Mouse (Mus musculus) forebrain, embryonic 12.5 days (tissue): ENCODE results near the gene Phgr1. TPM values are rescaled to one million over a fixed set of nuclear protein-coding genes. Genes with fewer than 3 reads are reported as not detected.

Experiments used
- ATAC-seq: fragments of 200-750 bp; cut with Nextera tagmentation; 2 replicates; pipeline ENCODE4 v1.8.0; 2017; ENCODE audit warnings: moderate TSS enrichment; ENCODE audit not compliant: low FRiP score
- H3K27ac ChIP-seq: fragments of 300-500 bp; sonication (generic); 2 replicates; pipeline ENCODE4 v1.5.1; 2016; ENCODE audit warnings: mild to moderate bottlenecking
- H3K27me3 ChIP-seq: fragments of 300-500 bp; sonication (generic); 2 replicates; pipeline ENCODE4 v1.6.1; 2016; ENCODE audit warnings: mild to moderate bottlenecking
- H3K36me3 ChIP-seq: fragments of 300-500 bp; sonication (generic); replicated peaks from 2 replicates; pipeline ENCODE4 v1.6.1; 2016; ENCODE audit warnings: mild to moderate bottlenecking
- H3K4me1 ChIP-seq: fragments of 300-500 bp; sonication (generic); 2 replicates; pipeline ENCODE4 v1.6.1; 2016
- H3K4me2 ChIP-seq: fragments of 300-500 bp; sonication (generic); 2 replicates; pipeline ENCODE4 v1.6.1; 2016; ENCODE audit warnings: mild to moderate bottlenecking, moderate library complexity
- H3K4me3 ChIP-seq: fragments of 300-500 bp; sonication (generic); replicated peaks from 2 replicates; pipeline ENCODE4 v1.5.1; 2016; ENCODE audit warnings: mild to moderate bottlenecking
- H3K9ac ChIP-seq: fragments of 300-500 bp; sonication (generic); 2 replicates; pipeline ENCODE4 v1.6.1; 2016; ENCODE audit warnings: mild to moderate bottlenecking
- H3K9me3 ChIP-seq: fragments of 300-500 bp; sonication (generic); 2 replicates; pipeline ENCODE4 v1.6.1; 2016
- WGBS: fragments of 180-500 bp; shearing (Covaris S2); methylation state at CpG from one replicate; pipeline ENCODE4 v1.1.7; 2016; 5-methylcytosine and 5-hydroxymethylcytosine counted together
- polyA plus RNA-seq: library from polyadenylated mRNA; unstranded; fragments of >200 nt; fragmentation: Nextera tagmentation; extraction: Ambion mirVana; gene quantifications from 2 replicates; pipeline ENCODE4 v1.2.1, GENCODE M21; 2016

Phgr1 gene
- polyA plus RNA-seq, 1 experiment from 2014 or later = not detected

DNA sequence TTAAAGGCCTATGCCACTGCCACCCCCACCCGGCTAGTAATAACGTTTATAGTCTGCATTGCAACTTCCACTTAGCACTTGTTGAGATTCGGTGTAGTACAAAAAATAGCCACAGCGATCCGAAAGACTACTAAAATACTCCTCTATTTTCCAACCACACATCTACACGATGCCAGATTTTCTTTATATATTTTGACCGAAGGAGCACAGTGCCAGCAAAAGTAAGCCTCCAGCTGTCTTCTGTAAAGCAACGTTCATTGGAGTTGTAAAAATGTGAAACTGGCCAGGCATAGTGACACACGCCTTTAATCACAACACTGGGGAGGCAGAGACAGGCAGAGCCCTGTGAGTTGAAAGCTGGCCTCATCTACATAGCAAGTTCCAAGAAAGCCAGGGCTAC lies 31.4 kb upstream of the Phgr1 start:
- Histone ChIP-seq H3K9ac (no peak overlapping the region), H3K27me3 (peaks cover 38% of the 10 kb centered on the region), H3K9me3 (no peaks in the 10 kb centered on the region), H3K27ac (no peak overlapping the region), H3K36me3 (no peaks in the 10 kb centered on the region), H3K4me3 (no peak overlapping the region), H3K4me2 (no peak overlapping the region), H3K4me1 (peaks cover 9% of the 10 kb centered on the region)
- WGBS = 77% methylated on average over 9 of the region's 9 CpGs
- no peak for ATAC-seq

DNA sequence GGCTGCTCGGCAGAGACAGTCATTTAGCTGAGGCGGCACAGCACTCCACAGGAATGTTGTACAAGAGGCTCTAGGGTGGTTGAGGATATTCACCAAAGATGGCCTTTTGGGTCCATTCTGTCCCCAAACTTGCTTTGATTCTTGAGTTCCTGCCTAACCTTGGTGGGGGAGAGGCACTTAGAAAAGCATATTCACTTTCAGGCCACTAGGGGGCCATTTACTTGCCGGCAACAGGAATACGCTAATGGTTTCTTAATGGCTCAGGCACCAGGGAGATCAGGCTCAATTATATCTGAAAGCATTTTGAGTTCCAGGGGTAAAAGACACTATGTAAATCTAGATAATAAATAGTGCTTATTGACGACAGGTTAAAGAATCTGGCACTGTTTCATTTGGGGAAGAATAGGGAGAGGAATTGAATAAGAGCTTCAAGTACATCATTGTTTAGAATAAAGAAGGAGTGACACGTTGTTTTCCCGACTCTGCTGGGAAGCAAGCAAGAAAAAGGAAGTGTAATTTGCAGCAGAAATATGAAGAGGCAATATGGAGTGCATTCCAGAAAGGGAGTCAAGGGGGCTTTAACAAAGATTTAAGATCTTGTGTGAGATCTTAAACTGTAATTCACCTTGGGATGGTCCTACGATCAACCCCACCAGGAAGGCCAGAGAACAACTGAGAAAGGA lies 29.2 kb upstream of the Phgr1 start:
- no peak for ATAC-seq

DNA sequence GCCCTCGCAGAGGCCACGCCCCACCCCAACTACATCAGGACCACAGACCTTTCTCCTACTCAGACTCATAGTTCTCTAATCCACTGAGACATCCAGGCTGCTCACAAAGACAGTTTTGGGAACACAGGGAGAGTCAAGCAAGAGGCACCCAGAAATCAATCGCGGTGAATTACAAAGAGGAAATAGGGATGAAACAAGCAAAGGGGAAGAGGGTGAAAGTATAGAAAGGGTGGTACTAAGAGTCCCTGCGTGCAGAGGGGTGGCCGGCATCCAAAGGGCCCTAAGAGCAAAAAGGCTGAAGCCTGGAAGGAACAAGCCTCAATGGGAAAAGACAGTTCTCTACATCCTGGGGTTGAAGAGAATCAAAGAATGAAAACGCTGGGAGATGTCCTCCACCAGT lies 27.9 kb upstream of the Phgr1 start:
- Histone ChIP-seq H3K9ac (0 out of 2 replicates have a peak overlapping the region, but pooled peaks have one; percentile 87), H3K4me3 (peak overlapping the region; percentile 94), H3K36me3 (peaks cover 4% of the 10 kb centered on the region; the same call in 1 of the 2 replicates), H3K4me2 (peak overlapping the region; percentile 98), H3K27me3 (peaks cover 41% of the 10 kb centered on the region), H3K4me1 (peaks cover 35% of the 10 kb centered on the region), H3K9me3 (no peaks in the 10 kb centered on the region), H3K27ac (no peak overlapping the region)
- WGBS = 9% methylated on average over 7 of the region's 7 CpGs
- no peak for ATAC-seq

More for the DNA sequence above, 29.2 kb upstream of the Phgr1 start:
- Histone ChIP-seq H3K27ac (no peak overlapping the region), H3K36me3 (no peaks in the 10 kb centered on the region), H3K4me2 (no peak overlapping the region), H3K27me3 (peaks cover 38% of the 10 kb centered on the region), H3K4me1 (peaks cover 24% of the 10 kb centered on the region), H3K9ac (no peak overlapping the region), H3K9me3 (no peaks in the 10 kb centered on the region), H3K4me3 (no peak overlapping the region)
- 25% methylated on average over 8 of the region's 8 CpGs for WGBS

DNA sequence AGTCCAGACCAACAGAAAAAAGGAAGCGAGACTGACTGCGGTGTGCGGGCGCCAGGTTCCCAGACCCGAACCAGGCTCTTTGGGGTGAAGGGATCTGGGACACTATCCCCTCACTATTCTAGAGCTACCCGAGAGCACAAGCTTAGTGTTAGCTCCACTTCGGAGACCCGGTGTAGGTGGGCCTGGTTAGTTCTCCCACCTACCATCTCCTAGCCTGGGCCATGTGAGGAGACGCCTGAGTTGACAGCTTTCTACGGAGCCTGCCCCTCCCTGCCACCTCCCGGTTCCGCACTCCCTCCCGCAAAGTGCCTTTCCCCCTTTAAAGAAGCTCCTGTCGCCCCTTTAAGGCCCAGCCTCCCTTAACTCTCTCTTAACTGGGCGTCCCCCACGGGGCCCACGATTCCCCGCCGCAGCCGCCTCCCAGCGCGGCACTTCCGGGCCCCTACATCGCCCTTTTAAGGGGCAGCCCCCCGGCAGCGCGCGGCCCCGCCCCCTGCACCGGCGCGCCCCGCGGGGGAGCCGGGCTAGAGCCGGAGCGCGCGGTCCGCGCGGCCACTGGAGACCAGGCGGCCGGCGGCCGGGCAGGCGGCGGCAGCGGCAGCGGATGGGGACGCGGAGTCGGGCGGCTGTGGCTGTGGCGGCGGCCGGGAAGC lies 27.2 kb upstream of the Phgr1 start, which contains the start of gene Inafm2:
Gene Inafm2, plus strand, starts transcription at position 527 of the 653 bp plus-strand sequence.
- peak within 1 kb of the TSS; percentile 98 for H3K4me2 ChIP-seq
- peak within 1 kb of the TSS; percentile 87 for H3K9ac ChIP-seq
- peak; percentile 92 for ATAC-seq
- H3K9me3 ChIP-seq = no peaks in the 10 kb centered on the region
- peaks cover 4% of the 10 kb centered on the region; the same call in 1 of the 2 replicates for H3K36me3 ChIP-seq
- peak within 1 kb of the TSS; percentile 94 for H3K4me3 ChIP-seq
- peaks cover 38% of the 10 kb centered on the region for H3K27me3 ChIP-seq
- peaks cover 42% of the 10 kb centered on the region for H3K4me1 ChIP-seq
- WGBS = under 1% methylated on average over 51 of the region's 57 CpGs
- H3K27ac ChIP-seq = peak within 1 kb of the TSS; percentile 37; the same call in 1 of the 2 replicates

DNA sequence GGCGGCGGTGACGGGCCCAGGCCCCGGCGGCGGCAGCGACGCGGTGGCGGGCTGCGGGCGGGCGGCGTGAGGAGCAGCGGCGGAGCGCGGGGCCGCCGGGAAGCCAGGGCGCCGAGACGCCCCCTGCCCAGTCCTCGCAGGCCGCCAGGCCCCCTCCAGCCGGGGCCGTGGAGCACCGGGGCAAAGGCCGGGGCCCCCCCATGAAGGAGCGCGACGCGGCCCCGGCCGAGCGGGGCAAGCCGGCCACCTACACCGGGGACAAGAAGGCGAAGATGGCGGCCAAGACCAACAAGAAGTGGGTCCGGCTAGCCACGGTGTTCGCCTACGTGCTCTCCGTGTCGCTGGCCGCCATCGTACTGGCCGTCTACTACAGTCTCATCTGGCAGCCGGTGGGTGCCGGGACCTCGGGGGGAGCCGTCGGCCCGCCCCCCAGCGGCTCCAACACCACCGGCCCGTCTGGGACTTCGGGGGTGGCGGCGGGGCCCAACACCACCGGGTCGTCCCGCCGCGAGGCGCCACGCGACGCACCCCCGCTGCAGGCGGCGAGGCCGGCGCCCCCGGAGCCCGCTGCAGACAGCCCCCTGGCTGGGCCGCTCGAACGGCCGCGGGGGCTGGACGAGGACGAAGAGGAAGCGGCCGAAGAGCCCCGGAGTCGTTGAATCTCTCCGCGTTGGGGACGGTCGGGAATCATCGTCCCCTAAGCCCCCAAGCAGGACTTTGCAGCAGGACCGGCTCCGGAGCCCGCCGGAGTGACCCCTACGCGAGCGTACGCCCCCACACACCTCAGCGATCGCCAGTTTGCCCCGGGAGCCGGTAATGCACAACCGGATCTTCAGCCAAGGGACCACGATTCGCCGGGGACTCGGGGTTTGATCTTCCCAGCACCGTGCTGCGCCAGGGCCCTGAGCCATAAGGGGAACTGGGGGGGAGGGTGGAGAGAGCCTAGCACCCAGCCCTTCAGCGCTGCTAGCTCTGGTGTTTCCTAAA lies 26.4 kb upstream of the Phgr1 start:
- no peaks in the 10 kb centered on the region for H3K9me3 ChIP-seq
- H3K36me3 ChIP-seq = peaks cover 4% of the 10 kb centered on the region; the same call in 1 of the 2 replicates
- H3K4me1 ChIP-seq = peaks cover 45% of the 10 kb centered on the region
- peak overlapping the region; percentile 94 for H3K4me3 ChIP-seq
- H3K27me3 ChIP-seq = peaks cover 40% of the 10 kb centered on the region
- H3K27ac ChIP-seq = peak overlapping the region; percentile 37; the same call in 1 of the 2 replicates
- WGBS = 0% methylated on average over 92 of the region's 113 CpGs
- H3K9ac ChIP-seq = peak overlapping the region; percentile 87
- H3K4me2 ChIP-seq = peak overlapping the region; percentile 98
- ATAC-seq = peak; percentile 48

DNA sequence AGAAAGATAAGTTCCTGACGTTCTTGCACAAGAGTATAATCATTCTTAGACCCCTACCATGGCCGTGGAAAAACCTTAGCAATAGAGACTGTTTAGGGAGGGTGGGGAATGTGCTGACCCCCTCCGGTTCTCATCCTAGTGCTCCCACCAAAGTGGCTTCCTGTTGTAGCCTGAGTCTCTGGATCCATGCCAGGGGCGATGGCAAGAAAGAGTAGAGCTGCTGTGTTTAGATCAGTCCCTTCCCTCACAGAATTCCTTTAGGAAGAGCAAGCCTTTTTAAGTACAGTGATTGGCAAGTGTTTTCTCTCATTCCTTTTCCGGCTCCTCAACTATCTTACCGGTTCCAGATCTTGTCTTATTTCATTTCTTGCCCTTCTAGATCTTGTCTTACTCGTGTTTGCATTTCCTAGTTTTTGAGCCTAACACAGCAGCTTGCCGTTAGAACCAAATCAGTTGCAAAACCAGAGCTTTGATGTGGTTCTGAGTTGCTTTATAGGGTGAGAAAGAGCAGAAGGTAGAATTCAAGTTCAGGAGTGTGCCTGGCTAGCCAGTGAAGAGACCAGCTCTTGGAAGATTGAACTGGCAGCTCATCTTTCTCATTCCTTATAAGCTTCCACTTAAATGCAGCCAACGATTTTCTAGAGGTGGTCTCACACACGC lies 25.1 kb upstream of the Phgr1 start:
- Histone ChIP-seq H3K27me3 (peaks cover 32% of the 10 kb centered on the region), H3K4me3 (peak overlapping the region; percentile 94), H3K27ac (no peak overlapping the region), H3K4me2 (peak overlapping the region; percentile 98), H3K9ac (no peak overlapping the region), H3K9me3 (no peaks in the 10 kb centered on the region), H3K4me1 (peaks cover 48% of the 10 kb centered on the region), H3K36me3 (peaks cover 4% of the 10 kb centered on the region; the same call in 1 of the 2 replicates)
- WGBS = 37% methylated on average over 10 of the region's 10 CpGs
- no peak for ATAC-seq

DNA sequence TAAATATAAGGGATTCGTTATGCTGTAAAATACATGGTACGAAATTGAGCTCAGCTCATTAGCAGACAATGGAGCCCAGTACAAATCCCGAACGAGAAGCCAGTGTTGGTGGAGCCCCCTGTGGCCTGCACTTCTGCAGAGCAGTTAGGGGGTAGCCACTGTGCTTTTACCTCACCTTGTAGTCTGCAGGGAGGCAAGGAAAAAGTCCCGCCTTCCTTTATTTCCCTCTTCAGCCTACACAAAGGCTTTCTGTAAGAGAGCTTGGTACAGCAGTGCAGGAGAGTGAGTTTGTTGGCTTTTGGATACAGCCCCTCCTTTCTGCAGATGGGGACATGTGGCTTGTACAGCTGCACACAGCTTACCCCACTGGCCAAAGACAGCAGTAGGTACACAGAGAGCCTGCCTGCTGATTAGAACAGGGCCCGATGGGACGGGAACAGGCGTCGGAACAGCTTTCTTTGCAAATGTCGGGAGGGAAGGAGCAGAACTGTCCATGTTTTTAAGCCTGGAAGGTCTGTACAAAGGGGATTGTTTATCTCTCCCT lies 23.2 kb upstream of the Phgr1 start:
- Histone ChIP-seq H3K27me3 (peaks cover 16% of the 10 kb centered on the region), H3K4me2 (peak overlapping the region; percentile 22), H3K9ac (peak overlapping the region; percentile 17; the same call in 1 of the 2 replicates), H3K4me3 (no peak overlapping the region), H3K9me3 (no peaks in the 10 kb centered on the region), H3K4me1 (peaks cover 49% of the 10 kb centered on the region), H3K36me3 (peaks cover 4% of the 10 kb centered on the region; the same call in 1 of the 2 replicates), H3K27ac (peak overlapping the region; percentile 50; the same call in 1 of the 2 replicates)
- WGBS = 15% methylated on average over 10 of the region's 10 CpGs
- no peak for ATAC-seq

DNA sequence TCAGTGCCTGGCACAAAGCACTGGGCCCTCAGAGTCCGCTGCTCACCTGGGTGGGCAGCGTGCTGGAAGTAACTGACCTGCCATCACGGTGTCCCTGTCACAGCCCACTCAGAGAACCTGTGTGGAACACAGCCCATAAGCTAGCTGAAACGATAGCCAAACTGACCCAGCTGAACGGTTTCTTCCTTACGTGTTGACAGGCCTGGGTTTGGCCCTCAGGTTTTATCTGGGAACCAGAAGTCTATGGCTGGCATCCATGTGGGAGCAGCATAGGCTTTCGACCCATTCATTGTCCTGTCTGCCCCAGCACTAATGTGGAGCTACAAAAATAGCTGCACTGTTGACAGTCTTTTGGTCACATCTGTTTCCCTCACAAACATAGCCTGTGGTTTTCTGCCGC lies 22.1 kb upstream of the Phgr1 start:
- 88% methylated on average over 8 of the region's 8 CpGs for WGBS
- ATAC-seq = no peak
- Histone ChIP-seq H3K4me2 (no peak overlapping the region), H3K9ac (no peak overlapping the region), H3K4me3 (no peak overlapping the region), H3K27ac (no peak overlapping the region), H3K9me3 (no peaks in the 10 kb centered on the region), H3K27me3 (peaks cover 14% of the 10 kb centered on the region), H3K36me3 (peaks cover 4% of the 10 kb centered on the region; the same call in 1 of the 2 replicates), H3K4me1 (peaks cover 40% of the 10 kb centered on the region)

DNA sequence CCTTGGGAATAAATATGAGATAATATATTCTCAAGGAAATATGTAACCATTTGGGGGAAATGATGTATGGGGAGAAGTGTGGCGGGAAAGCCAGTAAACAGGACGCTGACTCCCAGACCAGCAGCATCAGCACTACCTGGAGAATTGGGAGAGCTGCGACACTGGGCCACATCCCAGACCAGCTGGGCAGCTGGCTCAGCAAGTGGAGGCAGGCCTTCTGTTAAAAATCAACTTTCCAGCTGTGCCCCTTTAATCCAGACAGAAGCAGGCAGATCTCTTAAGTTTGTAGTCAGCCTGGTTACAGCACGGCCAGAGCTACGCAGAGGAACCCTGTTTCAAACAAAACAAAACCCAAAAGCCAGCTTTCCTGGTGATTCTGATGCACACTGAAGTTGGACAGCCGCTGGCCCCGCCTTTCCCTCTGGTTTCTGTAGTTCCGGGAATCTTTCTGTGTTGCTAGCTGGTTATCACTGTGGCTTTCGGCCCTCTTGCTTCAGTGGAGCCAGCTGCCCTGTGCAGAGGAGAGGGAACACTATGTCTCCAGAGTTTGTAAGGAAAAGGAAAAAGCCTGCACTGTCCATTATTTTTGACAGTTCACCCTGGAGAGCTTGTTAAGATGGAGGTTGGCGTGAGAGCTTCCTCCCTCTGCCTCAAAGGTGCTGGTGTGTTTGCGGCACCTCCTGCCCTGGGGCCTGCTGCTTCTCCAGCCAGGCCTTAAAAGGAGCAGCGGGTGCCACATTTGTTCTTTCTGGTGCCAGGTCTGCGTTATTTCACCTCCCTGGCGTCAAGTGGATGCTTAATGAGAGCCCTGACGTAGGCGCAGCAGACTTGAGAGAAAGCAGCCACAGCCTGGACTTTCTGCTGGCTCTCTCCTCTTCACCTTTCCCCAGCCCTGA lies 20.4 kb upstream of the Phgr1 start:
- H3K4me2 ChIP-seq = no peak overlapping the region
- H3K27me3 ChIP-seq = peaks cover 20% of the 10 kb centered on the region
- no peak for ATAC-seq
- H3K9me3 ChIP-seq = no peaks in the 10 kb centered on the region
- H3K9ac ChIP-seq = no peak overlapping the region
- H3K4me1 ChIP-seq = peaks cover 34% of the 10 kb centered on the region
- peaks cover 4% of the 10 kb centered on the region; the same call in 1 of the 2 replicates for H3K36me3 ChIP-seq
- H3K27ac ChIP-seq = no peak overlapping the region
- 74% methylated on average over 16 of the region's 16 CpGs for WGBS
- H3K4me3 ChIP-seq = no peak overlapping the region

DNA sequence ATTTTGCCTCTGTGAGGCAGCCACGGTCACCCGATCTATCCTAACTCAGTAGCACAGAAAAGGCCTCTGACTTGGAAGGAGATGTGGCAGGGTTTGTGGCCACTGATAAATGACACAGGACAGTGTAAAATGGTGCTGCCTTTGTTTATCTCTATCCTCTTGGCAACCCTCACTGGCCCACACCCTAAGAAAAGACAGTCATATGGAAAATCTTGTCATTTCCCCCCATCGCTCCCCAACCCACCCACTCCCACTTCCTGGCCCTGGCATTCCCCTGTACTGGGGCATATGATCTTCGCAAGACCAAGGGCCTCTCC lies 19.8 kb upstream of the Phgr1 start:
- no peak overlapping the region for H3K9ac ChIP-seq
- peaks cover 28% of the 10 kb centered on the region for H3K4me1 ChIP-seq
- H3K4me3 ChIP-seq = no peak overlapping the region
- H3K27me3 ChIP-seq = peaks cover 23% of the 10 kb centered on the region
- peaks cover 4% of the 10 kb centered on the region for H3K36me3 ChIP-seq
- no peak overlapping the region for H3K27ac ChIP-seq
- H3K4me2 ChIP-seq = no peak overlapping the region
- H3K9me3 ChIP-seq = no peaks in the 10 kb centered on the region
- ATAC-seq = no peak
- WGBS = 79% methylated on average over 4 of the region's 4 CpGs
